Mouse (Mus musculus): Measurements from ENCODE around the gene Mcm3. TPM values are rescaled to one million over a fixed set of nuclear protein-coding genes. Genes with fewer than 3 reads are reported as not detected.
A peak's percentile ranks its signal among the peaks of the same experiment; 100 is the strongest.
"Not testable (repeated sequence)": the region's sequence is repeated elsewhere in the genome, so short reads cannot be mapped to it uniquely, and the experiment has no call there.

Mcm3 gene
- total and polyA plus RNA-seq, 2 experiments from 2014 or later, result 11.3 to 13.7 TPM

DNA sequence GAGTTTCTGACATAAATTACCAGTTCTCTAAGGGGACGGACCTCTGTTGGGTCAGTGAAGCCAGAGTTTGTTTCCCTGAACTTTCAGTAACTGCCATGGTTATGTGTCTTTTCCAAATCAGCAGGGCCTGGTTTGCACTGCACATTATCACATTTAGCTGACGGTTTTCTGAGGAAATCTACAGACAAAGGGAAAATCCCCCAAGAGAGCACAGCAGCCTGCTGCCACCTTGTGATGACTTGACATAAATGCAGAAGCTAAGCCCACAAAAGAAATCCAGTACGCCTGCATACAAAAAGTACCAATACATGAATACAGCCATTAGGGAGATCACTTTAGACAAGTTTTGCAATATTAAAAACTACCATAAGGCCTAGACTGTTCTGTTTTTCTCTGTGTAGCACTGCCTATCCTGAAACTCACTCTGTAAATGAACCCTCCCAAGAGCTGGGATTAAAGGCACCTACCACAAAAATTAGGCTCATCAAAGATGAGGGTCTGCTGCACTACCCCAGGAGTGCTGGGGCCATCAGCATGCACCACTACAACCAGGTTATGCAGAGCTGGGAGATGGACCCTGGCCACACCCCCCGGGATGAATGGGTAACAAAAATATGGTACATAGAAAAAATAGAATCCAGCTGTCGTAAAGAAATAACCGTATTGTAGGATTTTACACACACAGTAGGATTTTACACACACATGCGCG lies 18.3 kb downstream of the Mcm3 start:
- Histone ChIP-seq H3K27me3 (ENCODE audit: insufficient read depth, low read length) (no peaks in the 10 kb centered on the region), H3K27ac (ENCODE audit: low read depth, low read length) (peak overlapping the region; percentile 24; the same call in 1 of the 2 replicates), H3K9ac (no peak overlapping the region), H3K9me3 (ENCODE audit: low read length) (no peaks in the 10 kb centered on the region), H3K4me3 (ENCODE audit: low read depth, low read length) (no peak overlapping the region), H3K4me2 (ENCODE audit: low read depth) (no peak overlapping the region), H3K36me3 (ENCODE audit: insufficient read depth) (peaks cover 4% of the 10 kb centered on the region; the same call in 1 of the 2 replicates), H3K4me1 (ENCODE audit: insufficient read depth) (no peaks in the 10 kb centered on the region)
- DNase-seq, result peak; percentile 89
- WGBS, result 72% methylated on average over 8 of the region's 8 CpGs
- ATAC-seq, result peak; percentile 95
- peak; percentile 83 for TF ChIP-seq CTCF (IDR thresholded peaks at IDR 0.05; ENCODE audit: low read depth)

DNA sequence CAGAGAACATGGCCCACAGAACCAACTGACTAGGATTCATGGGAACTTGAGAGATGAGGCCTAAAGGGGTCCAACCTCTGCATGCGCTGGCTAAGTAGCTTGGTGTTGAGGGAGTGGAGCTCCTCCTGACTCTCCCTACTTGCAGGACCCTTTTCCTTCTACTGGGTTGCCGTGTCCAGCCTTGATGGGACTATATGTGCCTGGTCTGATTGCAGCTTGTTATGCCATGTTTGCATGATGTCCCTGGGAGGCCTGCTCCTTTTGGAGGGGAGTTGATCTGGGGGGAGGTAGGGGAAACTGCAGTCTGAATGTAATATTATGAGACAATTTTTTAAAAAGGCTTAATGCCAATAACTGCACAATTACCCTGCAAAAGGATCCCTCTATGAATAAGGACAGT lies 18.8 kb downstream of the Mcm3 start:
- H3K9me3 ChIP-seq (ENCODE audit: low read length), result no peaks in the 10 kb centered on the region
- no peak overlapping the region for H3K4me2 ChIP-seq (ENCODE audit: low read depth)
- no peaks in the 10 kb centered on the region for H3K27me3 ChIP-seq (ENCODE audit: insufficient read depth, low read length)
- no peak overlapping the region for H3K9ac ChIP-seq
- H3K4me3 ChIP-seq (ENCODE audit: low read depth, low read length), result no peak overlapping the region
- WGBS, result 91% methylated on average over 2 of the region's 2 CpGs
- no peaks in the 10 kb centered on the region; the same call in 1 of the 2 replicates for H3K36me3 ChIP-seq (ENCODE audit: insufficient read depth)
- no peak for TF ChIP-seq CTCF (IDR thresholded peaks at IDR 0.05; ENCODE audit: low read depth)
- ATAC-seq, result peak; percentile 35
- H3K27ac ChIP-seq (ENCODE audit: low read depth, low read length), result peak overlapping the region; percentile 24
- no peaks in the 10 kb centered on the region for H3K4me1 ChIP-seq (ENCODE audit: insufficient read depth)
- DNase-seq, result no peak

DNA sequence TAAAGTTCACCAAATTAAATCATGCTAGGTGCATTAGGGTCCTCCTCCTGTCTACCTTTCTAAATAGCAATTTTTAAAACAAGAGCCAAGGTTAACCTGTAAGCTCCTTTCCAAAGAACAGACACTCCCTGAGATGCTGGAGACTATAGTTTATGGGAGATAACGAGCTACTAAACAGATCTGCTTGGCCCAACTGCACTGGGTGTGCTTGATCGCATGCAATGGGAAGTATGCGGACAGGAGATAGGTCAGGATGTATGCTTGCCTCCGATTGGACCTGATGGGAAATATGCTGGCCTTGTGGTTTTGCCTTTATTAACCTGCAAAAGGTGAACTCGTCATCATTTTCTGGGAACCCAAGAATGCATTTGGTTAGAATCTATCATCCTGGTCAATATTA lies 24.9 kb downstream of the Mcm3 start:
- Histone ChIP-seq H3K4me2 (ENCODE audit: low read depth) (no peak overlapping the region), H3K27me3 (ENCODE audit: insufficient read depth, low read length) (no peaks in the 10 kb centered on the region), H3K4me3 (ENCODE audit: low read depth, low read length) (no peak overlapping the region), H3K27ac (ENCODE audit: low read depth, low read length) (no peak overlapping the region), H3K4me1 (ENCODE audit: insufficient read depth) (no peaks in the 10 kb centered on the region), H3K36me3 (ENCODE audit: insufficient read depth) (no peaks in the 10 kb centered on the region), H3K9ac (no peak overlapping the region), H3K9me3 (ENCODE audit: low read length) (no peaks in the 10 kb centered on the region)
- DNase-seq, result no peak
- no peak for TF ChIP-seq CTCF (IDR thresholded peaks at IDR 0.05; ENCODE audit: low read depth)
- 91% methylated on average over 5 of the region's 5 CpGs for WGBS
- ATAC-seq, result no peak

DNA sequence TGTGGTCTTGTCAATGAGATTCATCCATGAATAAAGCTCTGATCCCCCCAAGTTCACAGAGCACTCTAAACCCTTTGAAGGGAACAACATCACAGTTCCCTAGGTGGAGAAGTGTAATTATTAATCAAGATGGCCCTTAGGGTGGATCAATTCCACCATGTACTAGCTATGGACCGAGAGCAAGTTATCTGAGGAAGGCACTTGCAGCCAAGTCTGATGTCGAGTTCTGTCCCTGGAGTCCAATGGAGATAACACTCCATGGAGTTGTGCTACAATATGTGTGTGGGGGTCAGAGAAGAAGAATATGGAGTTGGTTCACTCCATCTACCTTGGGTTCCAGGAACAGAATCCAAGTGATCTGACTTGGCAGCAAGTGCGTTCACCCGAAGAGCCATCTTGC lies 25.4 kb downstream of the Mcm3 start:
- H3K36me3 ChIP-seq (ENCODE audit: insufficient read depth), result no peaks in the 10 kb centered on the region
- DNase-seq (no peak), ATAC-seq (no peak)
- no peak overlapping the region for H3K4me2 ChIP-seq (ENCODE audit: low read depth)
- H3K4me1 ChIP-seq (ENCODE audit: insufficient read depth), result no peaks in the 10 kb centered on the region
- no peak overlapping the region for H3K4me3 ChIP-seq (ENCODE audit: low read depth, low read length)
- no peak for TF ChIP-seq CTCF (IDR thresholded peaks at IDR 0.05; ENCODE audit: low read depth)
- no peak overlapping the region for H3K9ac ChIP-seq
- no peak overlapping the region for H3K27ac ChIP-seq (ENCODE audit: low read depth, low read length)
- H3K9me3 ChIP-seq (ENCODE audit: low read length), result no peaks in the 10 kb centered on the region
- WGBS, result 95% methylated on average over 4 of the region's 4 CpGs
- no peaks in the 10 kb centered on the region for H3K27me3 ChIP-seq (ENCODE audit: insufficient read depth, low read length)

DNA sequence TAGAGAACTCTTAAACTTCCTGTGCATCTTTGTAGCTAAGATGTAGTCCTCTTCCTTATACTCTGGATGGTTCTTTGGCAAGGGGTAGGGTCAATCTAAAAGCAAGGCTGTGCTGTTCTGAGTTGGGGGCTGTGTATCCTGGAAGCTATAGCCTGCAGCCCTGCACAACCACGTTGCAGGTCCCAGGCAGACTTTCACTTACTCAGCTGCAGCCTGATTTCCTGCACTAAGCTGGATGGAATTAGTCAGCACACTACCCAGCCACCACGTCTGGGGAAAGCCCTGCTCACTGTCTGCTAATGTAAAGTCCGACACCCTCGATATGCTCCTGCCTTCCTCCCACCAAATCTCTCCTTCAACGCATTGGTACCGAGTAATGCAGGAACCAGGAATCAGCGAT lies 28.7 kb downstream of the Mcm3 start:
- H3K4me2 ChIP-seq (ENCODE audit: low read depth), result no peak overlapping the region
- H3K4me3 ChIP-seq (ENCODE audit: low read depth, low read length), result no peak overlapping the region
- no peaks in the 10 kb centered on the region for H3K9me3 ChIP-seq (ENCODE audit: low read length)
- 72% methylated on average over 7 of the region's 7 CpGs for WGBS
- TF ChIP-seq CTCF (IDR thresholded peaks at IDR 0.05; ENCODE audit: low read depth), result no peak
- DNase-seq, result no peak
- no peak overlapping the region for H3K9ac ChIP-seq
- H3K27ac ChIP-seq (ENCODE audit: low read depth, low read length), result no peak overlapping the region
- H3K4me1 ChIP-seq (ENCODE audit: insufficient read depth), result no peaks in the 10 kb centered on the region
- no peak for ATAC-seq
- H3K36me3 ChIP-seq (ENCODE audit: insufficient read depth), result no peaks in the 10 kb centered on the region
- no peaks in the 10 kb centered on the region for H3K27me3 ChIP-seq (ENCODE audit: insufficient read depth, low read length)

DNA sequence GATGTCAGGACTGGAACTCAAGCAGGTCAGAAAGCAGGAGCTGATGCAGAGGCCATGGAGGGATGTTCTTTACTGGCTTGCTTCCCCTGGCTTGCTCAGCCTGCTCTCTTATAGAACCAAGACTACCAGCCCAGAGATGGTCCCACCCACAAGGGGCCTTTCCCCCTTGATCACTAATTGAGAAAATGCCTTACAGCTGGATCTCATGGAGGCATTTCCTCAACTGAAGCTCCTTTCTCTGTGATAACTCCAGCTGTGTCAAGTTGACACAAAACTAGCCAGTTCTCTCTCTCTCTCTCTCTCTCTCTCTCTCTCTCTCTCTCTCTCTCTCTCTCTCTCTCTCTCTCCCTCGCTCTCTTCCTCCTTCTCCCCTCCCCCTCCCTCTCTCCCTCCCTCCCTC lies 29.6 kb downstream of the Mcm3 start, which contains the start of gene Il17f:
Il17f (minus strand) TSS at position 101 of the 400 bp plus-strand sequence.
- 70% methylated on average over 1 of the region's 1 CpGs for WGBS
- not testable (repeated sequence) for H3K27me3 ChIP-seq (ENCODE audit: insufficient read depth, low read length); H3K9me3 ChIP-seq (ENCODE audit: low read length); H3K4me3 ChIP-seq (ENCODE audit: low read depth, low read length); H3K4me2 ChIP-seq (ENCODE audit: low read depth); H3K4me1 ChIP-seq (ENCODE audit: insufficient read depth); H3K36me3 ChIP-seq (ENCODE audit: insufficient read depth); H3K27ac ChIP-seq (ENCODE audit: low read depth, low read length); H3K9ac ChIP-seq; DNase-seq; ATAC-seq

DNA sequence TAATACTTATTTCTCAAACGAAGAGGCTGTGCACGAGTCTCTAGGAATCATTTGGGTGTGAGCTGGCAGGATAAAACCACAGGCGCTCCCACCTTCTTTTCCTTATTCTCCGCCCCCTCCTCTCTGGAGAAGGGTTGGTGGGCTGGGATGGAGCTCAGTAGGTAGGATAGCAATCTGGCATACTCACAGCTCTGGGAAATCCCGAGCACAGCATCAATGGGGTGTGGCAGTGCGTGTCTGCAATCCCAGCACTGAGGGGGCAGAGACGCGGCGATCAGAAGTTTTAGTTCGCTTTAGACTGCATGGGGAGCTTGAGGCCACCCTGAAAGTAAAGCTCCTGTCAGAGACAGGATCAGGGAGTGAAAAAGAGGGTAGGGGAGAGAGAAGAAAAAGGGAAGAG lies 31.7 kb downstream of the Mcm3 start:
- ATAC-seq (no peak), DNase-seq (no peak)
- H3K9me3 ChIP-seq (ENCODE audit: low read length), result no peaks in the 10 kb centered on the region
- no peak overlapping the region for H3K27ac ChIP-seq (ENCODE audit: low read depth, low read length)
- H3K4me3 ChIP-seq (ENCODE audit: low read depth, low read length), result no peak overlapping the region
- no peaks in the 10 kb centered on the region for H3K36me3 ChIP-seq (ENCODE audit: insufficient read depth)
- TF ChIP-seq CTCF (IDR thresholded peaks at IDR 0.05; ENCODE audit: low read depth), result no peak
- H3K4me1 ChIP-seq (ENCODE audit: insufficient read depth), result no peaks in the 10 kb centered on the region
- no peak overlapping the region for H3K9ac ChIP-seq
- no peak overlapping the region for H3K4me2 ChIP-seq (ENCODE audit: low read depth)
- no peaks in the 10 kb centered on the region for H3K27me3 ChIP-seq (ENCODE audit: insufficient read depth, low read length)
- 39% methylated on average over 10 of the region's 10 CpGs for WGBS

Data from forebrain, postnatal 0 days (tissue).